In genomic region chr2:164386953-164387352, GRCm38 (mm10) we compare ENCODE assay signal across 8 mouse cellular contexts. TPM values are rescaled to one million over a fixed set of nuclear protein-coding genes. Genes with fewer than 3 reads are reported as not detected.
A peak's percentile ranks its signal among the peaks of the same experiment; 100 is the strongest.
DNase-seq lines count a peak whose midpoint lies in the region; ATAC-seq and TF ChIP-seq lines count a peak whose summit lies in the region.

No protein-coding gene starts in this region.

- TF ChIP-seq CTCF in E14TG2a.4 (conservative IDR thresholded peaks at IDR 0.05; ENCODE audit: low read length): peak; percentile 52
- peak; percentile 73 for TF ChIP-seq CTCF in lung, embryonic 14.5 days (IDR thresholded peaks at IDR 0.05; ENCODE audit: low read depth)

- H3K4me3 ChIP-seq in kidney, embryonic 16.5 days (ENCODE audit: low read length): no peak overlapping the region
- no peak overlapping the region for H3K4me3 ChIP-seq in E14TG2a.4 (replicated peaks; ENCODE audit: low read length)
- H3K4me3 ChIP-seq in kidney, embryonic 15.5 days (replicated peaks): no peak overlapping the region
- H3K4me3 ChIP-seq in lung, embryonic 14.5 days (ENCODE audit: low read depth, low read length): no peak overlapping the region

- H3K9ac ChIP-seq in kidney, embryonic 16.5 days (replicated peaks; ENCODE audit: low read length): no peak overlapping the region
- no peak overlapping the region for H3K9ac ChIP-seq in kidney, embryonic 15.5 days
- H3K9ac ChIP-seq in lung, embryonic 14.5 days: no peak overlapping the region

- H3K36me3 ChIP-seq in kidney, embryonic 16.5 days (ENCODE audit: insufficient read depth, low read length): no peaks in the 10 kb centered on the region
- no peaks in the 10 kb centered on the region for H3K36me3 ChIP-seq in E14TG2a.4 (ENCODE audit: insufficient read depth, low read length)
- H3K36me3 ChIP-seq in kidney, embryonic 15.5 days: no peaks in the 10 kb centered on the region
- H3K36me3 ChIP-seq in lung, embryonic 14.5 days (ENCODE audit: insufficient read depth): no peaks in the 10 kb centered on the region

- peak; percentile 38 for DNase-seq in kidney, adult 18-20 months
- DNase-seq in brain, adult 2 months (ENCODE audit: low read depth, low spot score): peak; percentile 76
- DNase-seq in lung, embryonic 14.5 days: peak; percentile 61
- DNase-seq in spleen, postnatal 14 days (ENCODE audit: low spot score in 2 of 2): peak; percentile 25 to 52
- DNase-seq in c-Kit-positive CD71-positive TER-119-positive erythroid progenitor cells, embryonic 14.5 days (ENCODE audit: low spot score): no peak

- H3K4me2 ChIP-seq in kidney, embryonic 16.5 days (replicated peaks; ENCODE audit: low read depth, low read length): no peak overlapping the region
- H3K4me2 ChIP-seq in kidney, embryonic 15.5 days: peak overlapping the region; percentile 25; the same call in 1 of the 2 replicates
- H3K4me2 ChIP-seq in lung, embryonic 14.5 days: no peak overlapping the region

- 6% methylated on average over 8 of the region's 8 CpGs for WGBS in kidney, embryonic 16.5 days
- 13% methylated on average over 8 of the region's 8 CpGs for WGBS in kidney, embryonic 15.5 days
- WGBS in lung, embryonic 14.5 days: 16% methylated on average over 8 of the region's 8 CpGs

- no peaks in the 10 kb centered on the region for H3K9me3 ChIP-seq in kidney, embryonic 16.5 days (ENCODE audit: low read length)
- H3K9me3 ChIP-seq in E14TG2a.4 (ENCODE audit: low read length): peaks cover 13% of the 10 kb centered on the region
- no peaks in the 10 kb centered on the region for H3K9me3 ChIP-seq in kidney, embryonic 15.5 days (replicated peaks)
- no peaks in the 10 kb centered on the region for H3K9me3 ChIP-seq in lung, embryonic 14.5 days (ENCODE audit: low read depth, low read length)

- peaks cover 29% of the 10 kb centered on the region for H3K27me3 ChIP-seq in kidney, embryonic 16.5 days (ENCODE audit: insufficient read depth, low read length)
- H3K27me3 ChIP-seq in E14TG2a.4 (ENCODE audit: insufficient read depth, low read length): peaks cover 73% of the 10 kb centered on the region
- peaks cover 56% of the 10 kb centered on the region for H3K27me3 ChIP-seq in kidney, embryonic 15.5 days
- H3K27me3 ChIP-seq in lung, embryonic 14.5 days (ENCODE audit: insufficient read depth, low read length): no peaks in the 10 kb centered on the region

- no peak for ATAC-seq in kidney, embryonic 16.5 days (ENCODE audit: low FRiP score, low TSS enrichment)
- ATAC-seq in kidney, embryonic 15.5 days (replicated peaks; ENCODE audit: low FRiP score): no peak
- ATAC-seq in lung, embryonic 14.5 days (ENCODE audit: insufficient read depth): no peak

- peaks cover 14% of the 10 kb centered on the region; the same call in 1 of the 2 replicates for H3K4me1 ChIP-seq in kidney, embryonic 16.5 days (ENCODE audit: insufficient read depth, low read length)
- H3K4me1 ChIP-seq in E14TG2a.4 (replicated peaks; ENCODE audit: low read depth, low read length): peaks cover 10% of the 10 kb centered on the region
- H3K4me1 ChIP-seq in kidney, embryonic 15.5 days: peaks cover 27% of the 10 kb centered on the region
- peaks cover 15% of the 10 kb centered on the region for H3K4me1 ChIP-seq in lung, embryonic 14.5 days (ENCODE audit: insufficient read depth)

- no peak overlapping the region for H3K27ac ChIP-seq in kidney, embryonic 16.5 days (ENCODE audit: low read length)
- no peak overlapping the region for H3K27ac ChIP-seq in kidney, embryonic 15.5 days
- no peak overlapping the region for H3K27ac ChIP-seq in lung, embryonic 14.5 days (ENCODE audit: low read depth)

RNA-seq across cellular contexts. Expression of gene Slpi, which starts 1.9 kb away (rescaled TPM):
- polyA plus RNA-seq in kidney, embryonic 16.5 days (2015; fragmentation: Nextera tagmentation; extraction: Ambion mirVana): 0.41 and 1.00 TPM in 2 replicates
- polyA plus RNA-seq in kidney, embryonic 15.5 days (2015; fragmentation: Nextera tagmentation; extraction: Ambion mirVana): 2.4 and 2.7 TPM in 2 replicates
- polyA plus RNA-seq in lung, embryonic 14.5 days (2014; fragmentation: Nextera tagmentation; extraction: Ambion mirVana): 0.73 and 0.86 TPM in 2 replicates

RNA-seq across cellular contexts. Expression of gene Rbpjl, which starts 16.0 kb away (rescaled TPM):
- polyA plus RNA-seq in kidney, embryonic 16.5 days (2015; fragmentation: Nextera tagmentation; extraction: Ambion mirVana): 0.06 and 0.29 TPM in 2 replicates
- 0.05 and 0.08 TPM in 2 replicates for polyA plus RNA-seq in kidney, embryonic 15.5 days (2015; fragmentation: Nextera tagmentation; extraction: Ambion mirVana)
- polyA plus RNA-seq in lung, embryonic 14.5 days (2014; fragmentation: Nextera tagmentation; extraction: Ambion mirVana): 4.9 and 5.1 TPM in 2 replicates

RNA-seq across cellular contexts. Expression of gene Matn4, which starts 18.0 kb away (rescaled TPM):
- 0.75 and 2.0 TPM in 2 replicates for polyA plus RNA-seq in kidney, embryonic 16.5 days (2015; fragmentation: Nextera tagmentation; extraction: Ambion mirVana)
- polyA plus RNA-seq in kidney, embryonic 15.5 days (2015; fragmentation: Nextera tagmentation; extraction: Ambion mirVana): 1.1 and 2.4 TPM in 2 replicates
- 5.5 and 6.7 TPM in 2 replicates for polyA plus RNA-seq in lung, embryonic 14.5 days (2014; fragmentation: Nextera tagmentation; extraction: Ambion mirVana)

RNA-seq across cellular contexts. Expression of gene Svs5, which starts 54.4 kb away (rescaled TPM):
- not detected in 2 replicates for polyA plus RNA-seq in kidney, embryonic 16.5 days (2015; fragmentation: Nextera tagmentation; extraction: Ambion mirVana)
- polyA plus RNA-seq in kidney, embryonic 15.5 days (2015; fragmentation: Nextera tagmentation; extraction: Ambion mirVana): not detected in 2 replicates
- polyA plus RNA-seq in lung, embryonic 14.5 days (2014; fragmentation: Nextera tagmentation; extraction: Ambion mirVana): not detected in 2 replicates

RNA-seq across cellular contexts. Expression of gene Sdc4, which starts 56.7 kb away (rescaled TPM):
- polyA plus RNA-seq in kidney, embryonic 16.5 days (2015; fragmentation: Nextera tagmentation; extraction: Ambion mirVana): 204 and 209 TPM in 2 replicates
- polyA plus RNA-seq in kidney, embryonic 15.5 days (2015; fragmentation: Nextera tagmentation; extraction: Ambion mirVana): 149 and 161 TPM in 2 replicates
- 101 and 103 TPM in 2 replicates for polyA plus RNA-seq in lung, embryonic 14.5 days (2014; fragmentation: Nextera tagmentation; extraction: Ambion mirVana)
